Mouse (Mus musculus) midbrain, embryonic 10.5 days (tissue): ENCODE data around the gene Shroom2. TPM values are rescaled to one million over a fixed set of nuclear protein-coding genes. Genes with fewer than 3 reads are reported as not detected.
"Not testable (repeated sequence)": the region's sequence is repeated elsewhere in the genome, so short reads cannot be mapped to it uniquely, and the experiment has no call there.

Source experiments
- DNase-seq: peaks from one replicate; pipeline ENCODE4 v3.0.0-alpha.2; 2017; ENCODE audit warnings: low spot score
- H3K27ac ChIP-seq: fragments of 300-500 bp; sonication (generic); replicated peaks from 2 replicates; pipeline ENCODE4 v1.5.1; 2016; ENCODE audit warnings: mild to moderate bottlenecking
- H3K27me3 ChIP-seq: fragments of 300-500 bp; sonication (generic); 2 replicates; pipeline ENCODE4 v1.6.1; 2016; ENCODE audit warnings: low read depth, mild to moderate bottlenecking; ENCODE audit not compliant: poor library complexity, severe bottlenecking
- H3K36me3 ChIP-seq: fragments of 300-500 bp; sonication (generic); 2 replicates; pipeline ENCODE4 v1.6.1; 2016; ENCODE audit warnings: mild to moderate bottlenecking, moderate library complexity
- H3K4me1 ChIP-seq: fragments of 300-500 bp; sonication (generic); 2 replicates; pipeline ENCODE4 v1.6.1; 2016
- H3K4me3 ChIP-seq: fragments of 300-500 bp; sonication (generic); 2 replicates; pipeline ENCODE4 v1.5.1; 2016; ENCODE audit warnings: mild to moderate bottlenecking, moderate library complexity
- H3K9me3 ChIP-seq: fragments of 300-500 bp; sonication (generic); replicated peaks from 2 replicates; pipeline ENCODE4 v1.6.1; 2016; ENCODE audit warnings: mild to moderate bottlenecking
- WGBS: fragments of 180-500 bp; shearing (Covaris S2); methylation state at CpG from one replicate; pipeline ENCODE4 v1.1.7; 2016; 5-methylcytosine and 5-hydroxymethylcytosine counted together
- polyA plus RNA-seq: library from polyadenylated mRNA; unstranded; fragments of >200 nt; fragmentation: Nextera tagmentation; extraction: Ambion mirVana; gene quantifications from 2 replicates; pipeline ENCODE4 v1.2.1, GENCODE M21; 2016

Shroom2 gene
- polyA plus RNA-seq, 1 experiment from 2014 or later, result 4.5 TPM

- no peak for DNase-seq
- Histone ChIP-seq H3K4me1 (no peaks in the 10 kb centered on the region), H3K4me3 (no peak overlapping the region), H3K36me3 (no peaks in the 10 kb centered on the region), H3K9me3 (no peaks in the 10 kb centered on the region), H3K27ac (no peak overlapping the region), H3K27me3 (peaks cover 96% of the 10 kb centered on the region)
- WGBS, result 84% methylated on average over 2 of the region's 2 CpGs
Measured at GRCm38 (mm10) chrX:152745925-152746324, 23.3 kb downstream of the Shroom2 start.

GRCm38 (mm10) chrX:152743642-152744041 lies 25.6 kb downstream of the Shroom2 start:
- DNase-seq, result no peak
- Histone ChIP-seq H3K4me3 (no peak overlapping the region), H3K36me3 (no peaks in the 10 kb centered on the region), H3K27me3 (peaks cover 98% of the 10 kb centered on the region), H3K9me3 (no peaks in the 10 kb centered on the region), H3K4me1 (no peaks in the 10 kb centered on the region), H3K27ac (no peak overlapping the region)

- no peaks in the 10 kb centered on the region for H3K36me3 ChIP-seq
- DNase-seq, result no peak
- no peak overlapping the region for H3K4me3 ChIP-seq
- H3K4me1 ChIP-seq, result no peaks in the 10 kb centered on the region
- H3K9me3 ChIP-seq, result no peaks in the 10 kb centered on the region
- H3K27me3 ChIP-seq, result peaks cover 100% of the 10 kb centered on the region
- H3K27ac ChIP-seq, result no peak overlapping the region
- 81% methylated on average over 4 of the region's 4 CpGs for WGBS
Measured at GRCm38 (mm10) chrX:152738759-152739368, 30.4 kb downstream of the Shroom2 start.

GRCm38 (mm10) chrX:152738191-152738590 lies 31.1 kb downstream of the Shroom2 start:
- DNase-seq, result no peak
- WGBS, result 75% methylated on average over 2 of the region's 2 CpGs
- H3K4me1 ChIP-seq, result no peaks in the 10 kb centered on the region

GRCm38 (mm10) chrX:152735283-152735682 lies 34.0 kb downstream of the Shroom2 start:
- no peaks in the 10 kb centered on the region for H3K36me3 ChIP-seq
- H3K27ac ChIP-seq, result no peak overlapping the region
- DNase-seq, result no peak
- H3K9me3 ChIP-seq, result no peaks in the 10 kb centered on the region
- H3K27me3 ChIP-seq, result peaks cover 97% of the 10 kb centered on the region
- no peaks in the 10 kb centered on the region for H3K4me1 ChIP-seq
- H3K4me3 ChIP-seq, result no peak overlapping the region

More at GRCm38 (mm10) chrX:152738191-152738590, 31.1 kb downstream of the Shroom2 start:
- Histone ChIP-seq H3K4me3 (no peak overlapping the region), H3K9me3 (no peaks in the 10 kb centered on the region), H3K27me3 (peaks cover 97% of the 10 kb centered on the region), H3K27ac (no peak overlapping the region), H3K36me3 (no peaks in the 10 kb centered on the region)

GRCm38 (mm10) chrX:152716693-152717092 lies 52.6 kb downstream of the Shroom2 start:
- no peak for DNase-seq
- Histone ChIP-seq H3K9me3 (no peaks in the 10 kb centered on the region), H3K4me3 (no peak overlapping the region), H3K4me1 (no peaks in the 10 kb centered on the region), H3K36me3 (no peaks in the 10 kb centered on the region), H3K27me3 (peaks cover 59% of the 10 kb centered on the region), H3K27ac (no peak overlapping the region)

- not testable (repeated sequence) for H3K4me3 ChIP-seq, H3K36me3 ChIP-seq, DNase-seq, H3K27ac ChIP-seq, H3K9me3 ChIP-seq, H3K4me1 ChIP-seq
- WGBS, result 58% methylated on average over 2 of the region's 2 CpGs
- H3K27me3 ChIP-seq, result peaks cover 70% of the 10 kb centered on the region
Measured at GRCm38 (mm10) chrX:152710715-152711114, 58.5 kb downstream of the Shroom2 start.

GRCm38 (mm10) chrX:152708359-152708758 lies 60.9 kb downstream of the Shroom2 start:
- peaks cover 80% of the 10 kb centered on the region for H3K27me3 ChIP-seq
- no peaks in the 10 kb centered on the region for H3K9me3 ChIP-seq
- H3K36me3 ChIP-seq, result no peaks in the 10 kb centered on the region
- H3K27ac ChIP-seq, result no peak overlapping the region
- DNase-seq, result no peak
- H3K4me3 ChIP-seq, result no peak overlapping the region
- no peaks in the 10 kb centered on the region for H3K4me1 ChIP-seq
- WGBS, result 71% methylated on average over 4 of the region's 4 CpGs

GRCm38 (mm10) chrX:152705397-152705796 lies 63.9 kb downstream of the Shroom2 start:
- no peak overlapping the region for H3K4me3 ChIP-seq
- 27% methylated on average over 3 of the region's 3 CpGs for WGBS
- no peak overlapping the region for H3K27ac ChIP-seq
- no peaks in the 10 kb centered on the region for H3K9me3 ChIP-seq
- no peaks in the 10 kb centered on the region for H3K4me1 ChIP-seq
- DNase-seq, result peak; percentile 14
- no peaks in the 10 kb centered on the region for H3K36me3 ChIP-seq
- peaks cover 99% of the 10 kb centered on the region for H3K27me3 ChIP-seq

- Histone ChIP-seq H3K36me3 (no peaks in the 10 kb centered on the region), H3K27ac (no peak overlapping the region), H3K27me3 (peaks cover 100% of the 10 kb centered on the region), H3K9me3 (no peaks in the 10 kb centered on the region), H3K4me1 (no peaks in the 10 kb centered on the region), H3K4me3 (no peak overlapping the region)
- DNase-seq, result no peak
- WGBS, result 89% methylated on average over 1 of the region's 1 CpGs
Measured at GRCm38 (mm10) chrX:152703624-152704023, 65.6 kb downstream of the Shroom2 start.

GRCm38 (mm10) chrX:152701679-152702078 lies 67.6 kb downstream of the Shroom2 start:
- Histone ChIP-seq H3K36me3 (no peaks in the 10 kb centered on the region), H3K27ac (no peak overlapping the region), H3K9me3 (no peaks in the 10 kb centered on the region), H3K4me3 (no peak overlapping the region), H3K27me3 (peaks cover 100% of the 10 kb centered on the region), H3K4me1 (no peaks in the 10 kb centered on the region)
- 71% methylated on average over 3 of the region's 3 CpGs for WGBS
- DNase-seq, result no peak

GRCm38 (mm10) chrX:152690788-152691291 lies 78.4 kb downstream of the Shroom2 start:
- Histone ChIP-seq H3K27me3 (peaks cover 79% of the 10 kb centered on the region), H3K27ac (peak overlapping the region; percentile 6; the same call in 1 of the 2 replicates)
- 52% methylated on average over 2 of the region's 2 CpGs for WGBS

GRCm38 (mm10) chrX:152679190-152679814 lies 90.0 kb downstream of the Shroom2 start:
- Histone ChIP-seq H3K9me3 (no peaks in the 10 kb centered on the region), H3K4me3 (no peak overlapping the region), H3K27me3 (peaks cover 69% of the 10 kb centered on the region), H3K36me3 (no peaks in the 10 kb centered on the region), H3K4me1 (no peaks in the 10 kb centered on the region), H3K27ac (no peak overlapping the region)
- 84% methylated on average over 2 of the region's 2 CpGs for WGBS
- no peak for DNase-seq

More at GRCm38 (mm10) chrX:152690788-152691291, 78.4 kb downstream of the Shroom2 start:
- Histone ChIP-seq H3K4me3 (no peak overlapping the region), H3K36me3 (no peaks in the 10 kb centered on the region), H3K9me3 (no peaks in the 10 kb centered on the region), H3K4me1 (peaks cover 26% of the 10 kb centered on the region)
- no peak for DNase-seq
